Mouse (Mus musculus): ENCODE data around the gene Srgn. TPM values are rescaled to one million over a fixed set of nuclear protein-coding genes. Genes with fewer than 3 reads are reported as not detected.

Gene Srgn
- polyA plus RNA-seq, 1 experiment: not detected

DNA sequence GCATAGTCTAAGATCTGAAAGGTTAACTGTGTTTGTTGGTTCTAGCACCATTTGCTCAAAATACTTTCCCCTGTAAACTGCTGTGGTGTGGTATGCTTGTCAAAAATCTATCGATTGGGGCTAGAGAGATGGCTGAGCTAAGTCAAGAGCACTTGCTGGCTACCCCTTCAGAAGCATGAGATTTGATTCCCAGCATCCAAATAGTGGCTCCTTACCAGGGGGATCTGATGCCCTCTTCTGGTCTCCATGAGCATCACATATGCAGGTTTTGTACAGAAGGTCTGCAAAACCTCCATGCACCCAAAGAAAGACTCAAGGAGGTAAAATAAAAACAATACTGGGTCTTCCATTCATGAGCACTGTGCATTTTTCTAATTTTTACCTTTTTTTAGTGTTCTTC, 39.0 kb downstream of the Srgn start:
- peaks cover 27% of the 10 kb centered on the region for H3K79me3 ChIP-seq (ENCODE audit: low read depth)
- no peak overlapping the region for H3K4me3 ChIP-seq (ENCODE audit: insufficient read depth, poor library complexity, severe bottlenecking)
- H3K36me3 ChIP-seq (ENCODE audit: control insufficient read depth, insufficient read depth): peaks cover 5% of the 10 kb centered on the region
- H3K79me2 ChIP-seq (ENCODE audit: control insufficient read depth, insufficient read depth): peaks cover 33% of the 10 kb centered on the region
- TF ChIP-seq USF1 (IDR thresholded peaks at IDR 0.05; ENCODE audit: low read depth): no peak
- TF ChIP-seq MYOG (IDR thresholded peaks at IDR 0.05; ENCODE audit: control insufficient read depth, extremely low read depth, insufficient read length): no peak
- peak; percentile 25 for TF ChIP-seq CTCF (IDR thresholded peaks at IDR 0.05; ENCODE audit: control insufficient read depth, insufficient read depth, insufficient read length)
- H3K27me3 ChIP-seq (ENCODE audit: control insufficient read depth, insufficient read depth, insufficient read length): no peaks in the 10 kb centered on the region
- H3ac ChIP-seq (ENCODE audit: control insufficient read depth, insufficient read length, low read depth): no peak overlapping the region

GRCm38 (mm10) chr10:62486618-62487415, 40.4 kb downstream of the Srgn start, which contains the start of gene Vps26a:
Gene Vps26a (minus strand): TSS chr10:62486805.
- Histone ChIP-seq H3K4me3 (ENCODE audit: insufficient read depth, poor library complexity, severe bottlenecking) (peak within 1 kb of the TSS; percentile 94), H3K36me3 (ENCODE audit: control insufficient read depth, insufficient read depth) (peaks cover 5% of the 10 kb centered on the region), H3K27me3 (ENCODE audit: control insufficient read depth, insufficient read depth, insufficient read length) (no peaks in the 10 kb centered on the region), H3ac (ENCODE audit: control insufficient read depth, insufficient read length, low read depth) (peak within 1 kb of the TSS; percentile 81), H3K79me2 (ENCODE audit: control insufficient read depth, insufficient read depth) (peaks cover 47% of the 10 kb centered on the region), H3K79me3 (ENCODE audit: low read depth) (peaks cover 40% of the 10 kb centered on the region)
- TF ChIP-seq MAX (IDR thresholded peaks at IDR 0.05): peak; percentile 16
- TF ChIP-seq USF1 (IDR thresholded peaks at IDR 0.05; ENCODE audit: low read depth): peak; percentile 96
- peak; percentile 87 for TF ChIP-seq CEBPB (IDR thresholded peaks at IDR 0.05; ENCODE audit: low read depth)
- TF ChIP-seq MYOD1 (IDR thresholded peaks at IDR 0.05; ENCODE audit: control insufficient read depth, insufficient read length, low read depth): no peak

DNA sequence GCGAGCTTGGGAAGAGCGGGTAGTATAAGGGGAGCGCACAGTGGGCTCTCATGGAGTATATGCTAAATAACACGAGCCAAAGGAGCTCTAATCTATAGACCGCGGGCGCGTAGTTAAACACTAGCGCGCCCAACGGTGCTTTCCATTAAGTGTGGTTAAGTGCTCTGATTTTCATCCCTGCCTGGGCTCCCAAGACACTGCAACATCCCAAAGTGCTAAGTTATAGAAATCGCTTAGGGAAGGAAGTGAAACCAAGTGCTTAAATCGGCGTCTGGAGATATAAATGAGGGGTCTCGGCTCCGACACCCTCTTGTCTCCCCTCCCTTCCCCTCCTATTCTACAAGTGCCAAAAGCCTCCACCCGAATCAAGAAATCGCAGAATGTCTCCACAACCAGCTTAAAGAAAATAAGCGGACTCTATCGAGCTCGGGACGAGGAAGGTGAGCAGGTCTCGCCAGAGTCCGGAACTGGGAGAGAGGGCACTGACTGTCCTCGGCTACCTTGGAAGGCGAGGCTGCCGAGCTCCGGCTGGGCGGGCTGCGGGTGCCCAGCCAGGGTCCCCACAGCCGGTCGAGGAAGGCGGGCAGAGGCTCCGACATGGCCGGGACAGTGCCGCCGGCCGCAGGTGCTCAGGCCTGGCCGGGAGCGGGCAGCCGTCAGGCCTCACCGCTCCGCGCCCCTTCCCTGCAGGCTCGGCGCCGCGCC, 41.2 kb downstream of the Srgn start:
- Histone ChIP-seq H3K4me3 (ENCODE audit: insufficient read depth, poor library complexity, severe bottlenecking) (peak overlapping the region; percentile 94), H3ac (ENCODE audit: control insufficient read depth, insufficient read length, low read depth) (peak overlapping the region; percentile 81), H3K27me3 (ENCODE audit: control insufficient read depth, insufficient read depth, insufficient read length) (no peaks in the 10 kb centered on the region), H3K79me2 (ENCODE audit: control insufficient read depth, insufficient read depth) (peaks cover 55% of the 10 kb centered on the region), H3K36me3 (ENCODE audit: control insufficient read depth, insufficient read depth) (peaks cover 5% of the 10 kb centered on the region), H3K79me3 (ENCODE audit: low read depth) (peaks cover 48% of the 10 kb centered on the region)
- TF ChIP-seq MYOG (IDR thresholded peaks at IDR 0.05; ENCODE audit: control insufficient read depth, extremely low read depth, insufficient read length) (no peak), CTCF (IDR thresholded peaks at IDR 0.05; ENCODE audit: control insufficient read depth, insufficient read depth, insufficient read length) (no peak), MYOD1 (IDR thresholded peaks at IDR 0.05; ENCODE audit: control insufficient read depth, insufficient read length, low read depth) (no peak), MAX (IDR thresholded peaks at IDR 0.05) (no peak), FOSL1 (IDR thresholded peaks at IDR 0.05; ENCODE audit: insufficient read depth, low read length, poor library complexity, severe bottlenecking) (no peak), USF1 (IDR thresholded peaks at IDR 0.05; ENCODE audit: low read depth) (no peak), CEBPB (IDR thresholded peaks at IDR 0.05; ENCODE audit: low read depth) (no peak)

DNA sequence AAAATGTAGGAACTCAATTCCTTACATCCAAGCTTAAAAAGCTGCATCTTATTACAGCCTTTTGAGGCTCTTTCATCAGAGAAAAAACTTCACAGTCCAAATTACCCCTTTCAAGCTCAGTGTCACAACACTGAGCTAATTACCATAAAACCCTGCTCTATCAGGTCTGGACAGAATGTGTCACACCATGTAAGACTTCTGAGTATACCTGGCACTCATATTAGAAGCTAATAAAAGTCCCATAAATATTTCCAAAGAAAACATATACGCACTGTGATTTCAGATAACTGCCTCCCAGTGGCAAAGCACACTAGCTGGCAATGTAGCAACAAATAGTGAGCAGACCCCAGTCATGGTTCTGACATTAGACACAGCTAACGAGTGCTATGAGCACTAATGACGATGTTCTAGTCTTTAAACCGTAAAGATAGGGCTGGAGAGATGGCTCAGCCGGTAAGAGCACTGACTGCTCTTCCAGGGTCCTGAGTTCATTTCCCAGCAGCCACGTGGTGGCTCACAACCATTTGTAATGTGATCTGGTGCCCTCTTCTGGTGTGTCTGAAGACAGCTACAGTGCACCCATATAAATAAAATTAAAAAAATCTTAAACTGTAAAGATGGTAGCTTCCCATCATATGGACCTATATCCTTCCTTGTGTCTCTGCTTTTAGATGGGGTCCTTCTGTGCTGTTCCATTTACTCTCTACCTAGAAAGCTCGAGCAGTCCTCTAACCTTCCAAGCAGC, 46.0 kb downstream of the Srgn start:
- no peak overlapping the region for H3ac ChIP-seq (ENCODE audit: control insufficient read depth, insufficient read length, low read depth)
- no peak overlapping the region for H3K4me3 ChIP-seq (ENCODE audit: insufficient read depth, poor library complexity, severe bottlenecking)
- TF ChIP-seq FOSL1 (IDR thresholded peaks at IDR 0.05; ENCODE audit: insufficient read depth, low read length, poor library complexity, severe bottlenecking): no peak
- no peak for TF ChIP-seq USF1 (IDR thresholded peaks at IDR 0.05; ENCODE audit: low read depth)
- TF ChIP-seq CEBPB (IDR thresholded peaks at IDR 0.05; ENCODE audit: low read depth): no peak
- TF ChIP-seq MYOG (IDR thresholded peaks at IDR 0.05; ENCODE audit: control insufficient read depth, extremely low read depth, insufficient read length): no peak
- no peaks in the 10 kb centered on the region for H3K27me3 ChIP-seq (ENCODE audit: control insufficient read depth, insufficient read depth, insufficient read length)
- H3K79me2 ChIP-seq (ENCODE audit: control insufficient read depth, insufficient read depth): peaks cover 100% of the 10 kb centered on the region
- H3K36me3 ChIP-seq (ENCODE audit: control insufficient read depth, insufficient read depth): peaks cover 18% of the 10 kb centered on the region
- peaks cover 67% of the 10 kb centered on the region for H3K79me3 ChIP-seq (ENCODE audit: low read depth)

- peaks cover 28% of the 10 kb centered on the region for H3K79me3 ChIP-seq (ENCODE audit: low read depth)
- no peaks in the 10 kb centered on the region for H3K27me3 ChIP-seq (ENCODE audit: control insufficient read depth, insufficient read depth, insufficient read length)
- H3ac ChIP-seq (ENCODE audit: control insufficient read depth, insufficient read length, low read depth): no peak overlapping the region
- TF ChIP-seq MYOG (IDR thresholded peaks at IDR 0.05; ENCODE audit: control insufficient read depth, extremely low read depth, insufficient read length): no peak
- TF ChIP-seq MYOD1 (IDR thresholded peaks at IDR 0.05; ENCODE audit: control insufficient read depth, insufficient read length, low read depth): no peak
- no peak for TF ChIP-seq USF1 (IDR thresholded peaks at IDR 0.05; ENCODE audit: low read depth)
- peaks cover 94% of the 10 kb centered on the region for H3K79me2 ChIP-seq (ENCODE audit: control insufficient read depth, insufficient read depth)
- H3K36me3 ChIP-seq (ENCODE audit: control insufficient read depth, insufficient read depth): peaks cover 13% of the 10 kb centered on the region
- H3K4me3 ChIP-seq (ENCODE audit: insufficient read depth, poor library complexity, severe bottlenecking): no peak overlapping the region
Observed at GRCm38 (mm10) chr10:62476980-62477379, 50.3 kb downstream of the Srgn start.
